Mouse (Mus musculus): ENCODE measurements around the gene Trim12c.
A peak's percentile ranks its signal among the peaks of the same experiment; 100 is the strongest.
"Not testable (repeated sequence)": the region's sequence is repeated elsewhere in the genome, so short reads cannot be mapped to it uniquely, and the experiment has no call there.

The Trim12c gene

DNA sequence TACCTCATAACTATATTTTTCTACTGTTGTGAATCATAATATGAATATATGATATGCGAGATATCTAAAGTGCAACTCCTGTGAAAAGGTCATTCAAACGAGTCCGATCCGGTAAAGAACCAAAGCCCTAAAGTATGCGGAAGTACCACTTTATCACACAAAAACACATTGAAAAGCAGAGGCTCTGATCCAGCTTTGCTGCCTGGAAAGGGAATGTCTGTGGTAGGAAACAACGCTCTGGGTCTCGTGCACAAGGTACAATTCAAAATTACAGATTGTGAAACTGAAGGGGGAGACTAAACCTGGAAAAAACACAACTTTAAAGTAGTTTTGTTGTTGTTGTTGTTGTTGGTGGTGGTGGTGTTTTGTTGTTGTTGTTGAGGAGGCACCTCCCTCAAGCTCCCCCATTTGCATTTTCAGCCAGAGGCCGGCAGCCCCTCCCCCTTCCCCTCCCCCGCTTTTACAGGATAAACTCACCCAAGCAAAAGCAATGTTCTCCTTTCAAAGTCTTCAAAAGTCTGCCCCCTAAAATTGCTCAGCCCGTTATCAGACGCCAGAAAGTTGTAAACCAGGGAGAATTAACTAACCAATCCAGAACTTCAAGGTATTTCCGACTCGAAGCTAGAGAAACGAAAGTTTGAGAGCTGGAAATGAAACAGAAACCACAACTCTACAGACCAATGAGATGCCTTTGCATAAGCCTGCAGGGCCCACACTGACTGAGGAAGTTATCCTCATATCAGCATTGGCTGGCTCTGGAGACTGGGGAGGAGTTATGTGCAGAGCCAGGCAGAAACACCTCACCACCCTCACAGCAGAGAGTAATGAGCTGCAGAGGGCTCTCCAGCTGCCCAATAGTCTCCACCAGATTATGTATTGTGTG is at the start of gene Trim12c:
TSS of gene Trim12c (minus strand) at position 646 of the 883 bp plus-strand sequence.
- DNase-seq (ENCODE audit: low spot score in 2 of 2): peak; percentile 88 to 93

DNA sequence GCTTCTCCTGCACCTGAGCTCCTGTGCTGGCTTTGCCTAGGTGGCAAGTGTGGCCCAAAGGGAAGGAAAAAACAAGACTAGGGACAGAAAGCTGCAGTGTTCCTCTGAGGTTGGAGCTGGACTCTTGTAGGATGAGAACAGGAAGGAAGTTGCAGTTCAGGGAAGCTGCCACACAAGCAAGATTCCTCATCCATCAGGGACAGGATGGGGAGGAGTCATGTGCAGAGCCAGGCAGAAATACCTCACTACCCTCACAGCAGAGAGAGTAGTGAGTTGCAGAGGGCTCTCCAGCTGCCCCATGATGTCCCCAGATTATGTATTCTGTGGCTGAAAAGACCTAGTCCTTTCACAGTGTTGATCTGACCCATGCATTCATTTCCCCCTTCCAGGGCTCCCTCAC is 48.0 kb upstream of the Trim12c start:
- peak in 1 of 2 experiments; percentile 2 for DNase-seq (ENCODE audit: low spot score in 2 of 2)

GRCm38 (mm10) chr7:104400698-104401097 is 47.5 kb upstream of the Trim12c start, which contains the start of gene Trim30c:
Gene Trim30c (minus strand): TSS chr7:104400837.
- DNase-seq (ENCODE audit: low spot score in 2 of 2): peak; percentile 1 to 8

DNA sequence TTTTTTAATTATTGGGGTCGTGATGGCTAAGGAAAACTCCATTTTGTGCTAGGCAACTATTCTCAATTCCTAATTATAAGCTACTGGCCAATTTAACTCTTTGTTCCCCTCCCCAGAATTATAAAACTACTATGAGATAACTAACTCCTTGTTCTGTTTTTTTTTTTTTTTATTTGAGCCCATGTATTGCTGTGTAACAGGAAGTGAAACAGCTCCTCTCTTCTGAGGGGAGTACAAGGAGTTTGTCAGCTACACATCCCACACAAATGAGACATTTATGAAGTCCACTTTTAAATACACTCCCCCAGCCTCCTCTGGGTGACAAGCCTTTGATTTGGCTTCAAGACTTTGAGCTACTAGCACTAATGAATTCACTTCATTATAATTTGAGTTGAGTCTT is 45.3 kb upstream of the Trim12c start:
- DNase-seq (ENCODE audit: low spot score in 2 of 2): no peak

DNA sequence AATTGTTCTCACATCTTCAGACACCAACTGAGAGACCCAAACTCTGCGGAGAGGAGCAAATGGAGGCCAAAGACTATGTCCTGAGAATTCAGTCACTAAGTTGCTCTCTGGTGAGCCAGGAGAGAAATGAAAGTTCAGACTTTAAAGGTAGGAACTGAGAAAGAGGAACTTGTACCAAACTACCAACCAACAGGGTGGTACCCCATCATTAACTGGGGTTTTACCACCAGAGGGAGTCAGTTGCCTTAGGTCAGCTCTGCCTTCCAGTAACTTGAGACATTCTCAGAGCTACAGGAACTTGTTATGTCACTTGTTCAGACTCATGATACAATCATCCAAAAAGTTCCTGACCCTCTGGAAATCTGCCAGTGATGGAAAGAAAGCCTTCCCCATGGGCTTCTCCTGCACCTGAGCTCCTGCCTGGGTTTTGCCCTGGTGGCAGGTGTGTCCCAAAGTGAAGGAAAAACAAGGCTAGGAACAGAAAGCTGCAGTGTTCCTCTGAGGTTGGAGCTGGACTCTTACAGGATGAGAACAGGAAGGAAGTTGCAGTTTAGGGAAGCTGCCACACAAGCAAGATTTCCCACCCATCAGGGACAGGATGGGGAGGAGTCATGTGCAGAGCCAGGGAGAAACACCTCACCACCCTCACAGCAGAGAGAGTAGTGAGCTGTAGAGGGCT is 16.7 kb upstream of the Trim12c start, which contains the start of gene Trim30b:
TSS of gene Trim30b (minus strand) at position 149 of the 679 bp plus-strand sequence.
- DNase-seq (ENCODE audit: low spot score in 2 of 2): peak; percentile 42 to 62

DNA sequence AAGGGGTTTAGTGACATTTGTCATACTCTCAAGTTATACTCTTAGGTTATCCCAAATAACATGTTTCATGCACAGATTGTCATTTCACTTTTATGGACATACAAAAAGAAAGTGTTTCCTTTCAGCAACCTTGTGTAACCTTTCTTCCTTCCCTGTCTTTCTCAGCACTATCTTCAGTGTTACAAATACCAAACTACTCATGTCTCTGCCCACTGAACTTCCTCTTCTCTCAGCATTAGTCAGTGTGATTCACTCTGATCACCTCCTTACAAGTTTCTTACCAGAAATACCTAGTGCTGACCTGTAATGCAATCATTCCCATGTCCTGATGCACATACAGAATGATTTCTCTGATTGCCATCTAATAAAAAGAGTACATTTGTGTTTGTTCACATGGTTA is 13.2 kb upstream of the Trim12c start:
- DNase-seq (ENCODE audit: low spot score in 2 of 2): no peak

DNA sequence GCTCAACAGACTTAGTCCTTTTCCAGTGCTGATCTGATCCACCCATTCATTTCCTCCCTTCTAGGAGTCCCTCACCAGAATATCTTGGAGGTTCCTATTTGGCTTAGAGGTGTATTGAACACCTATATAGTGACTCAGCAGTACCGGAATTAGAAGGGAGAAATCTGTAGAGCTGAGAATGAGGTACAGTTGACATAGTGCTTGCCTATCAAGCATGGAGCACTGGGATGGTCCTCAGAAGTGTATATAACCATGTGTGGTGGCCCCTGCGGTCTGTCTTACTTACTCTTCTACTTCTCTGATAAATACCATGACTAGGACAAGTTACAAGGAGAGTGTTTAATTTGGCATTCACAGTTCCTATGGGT is 422 bp upstream of the Trim12c start:
- no peak for DNase-seq (ENCODE audit: low spot score in 2 of 2)

- not testable (repeated sequence) for DNase-seq (ENCODE audit: low spot score in 2 of 2)
Observed at GRCm38 (mm10) chr7:104348043-104348442, 5.1 kb downstream of the Trim12c start.

GRCm38 (mm10) chr7:104340744-104341143 is 12.4 kb downstream of the Trim12c start:
- not testable (repeated sequence) for DNase-seq (ENCODE audit: low spot score in 2 of 2)

- not testable (repeated sequence) for DNase-seq (ENCODE audit: low spot score in 2 of 2)
Observed at GRCm38 (mm10) chr7:104335547-104335946, 17.6 kb downstream of the Trim12c start.

GRCm38 (mm10) chr7:104329171-104329570 is 24.0 kb downstream of the Trim12c start, which contains the start of gene Trim34b:
Gene Trim34b (plus strand): TSS chr7:104329471.
- not testable (repeated sequence) for DNase-seq (ENCODE audit: low spot score in 2 of 2)

DNA sequence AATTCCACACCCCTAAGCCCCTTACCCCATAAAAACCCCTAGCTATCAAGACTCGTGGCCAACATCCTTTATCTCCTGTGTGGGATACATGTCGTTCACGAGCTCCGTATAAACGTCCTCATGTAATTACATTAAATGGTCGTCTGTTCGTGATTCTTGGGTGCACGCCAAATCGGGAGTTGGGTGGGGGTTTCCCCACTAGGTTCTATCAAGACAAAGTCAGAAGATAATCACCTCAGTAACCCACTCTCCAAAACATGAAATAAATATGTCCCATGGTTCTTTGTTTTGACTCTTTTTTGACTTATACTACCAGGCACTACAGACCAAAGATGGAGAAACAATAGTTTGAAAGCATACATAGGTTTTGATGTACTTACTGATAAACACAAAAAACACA is 31.1 kb downstream of the Trim12c start:
- DNase-seq (ENCODE audit: low spot score in 2 of 2): no peak

DNA sequence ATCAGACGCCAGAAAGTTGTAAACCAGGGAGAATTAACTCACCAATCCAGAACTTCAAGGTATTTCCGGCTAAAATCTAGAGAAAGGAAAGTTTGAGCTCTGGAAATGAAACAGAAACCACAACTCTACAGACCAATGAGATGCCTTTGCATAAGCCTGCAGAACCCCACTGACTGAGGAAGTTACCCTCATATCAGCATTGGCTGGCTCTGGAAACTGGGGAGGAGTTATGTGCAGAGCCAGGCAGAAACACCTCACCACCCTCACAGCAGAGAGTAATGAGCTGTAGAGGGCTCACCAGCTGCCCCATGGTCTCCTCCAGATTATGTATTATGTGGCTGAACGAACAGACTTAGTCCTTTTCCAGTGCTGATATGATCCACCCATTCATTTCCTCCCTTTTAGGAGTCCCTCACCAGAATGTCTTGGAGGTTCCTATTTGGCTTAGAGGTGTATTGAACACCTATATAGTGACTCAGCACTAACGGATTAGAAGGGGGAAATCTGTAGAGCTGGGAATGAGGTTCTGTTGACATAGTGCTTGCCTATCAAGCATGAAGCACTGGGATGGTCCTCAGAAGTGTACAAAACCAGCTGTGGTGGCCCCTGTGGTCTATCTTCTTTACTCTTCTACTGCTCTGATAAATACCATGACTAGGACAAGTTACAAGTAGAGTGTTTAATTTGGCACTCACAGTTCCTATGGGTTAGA is 37.6 kb downstream of the Trim12c start, which contains the start of gene Trim12a:
TSS of gene Trim12a (minus strand) at position 98 of the 712 bp plus-strand sequence.
- DNase-seq (ENCODE audit: low spot score in 2 of 2): not testable (repeated sequence)

DNA sequence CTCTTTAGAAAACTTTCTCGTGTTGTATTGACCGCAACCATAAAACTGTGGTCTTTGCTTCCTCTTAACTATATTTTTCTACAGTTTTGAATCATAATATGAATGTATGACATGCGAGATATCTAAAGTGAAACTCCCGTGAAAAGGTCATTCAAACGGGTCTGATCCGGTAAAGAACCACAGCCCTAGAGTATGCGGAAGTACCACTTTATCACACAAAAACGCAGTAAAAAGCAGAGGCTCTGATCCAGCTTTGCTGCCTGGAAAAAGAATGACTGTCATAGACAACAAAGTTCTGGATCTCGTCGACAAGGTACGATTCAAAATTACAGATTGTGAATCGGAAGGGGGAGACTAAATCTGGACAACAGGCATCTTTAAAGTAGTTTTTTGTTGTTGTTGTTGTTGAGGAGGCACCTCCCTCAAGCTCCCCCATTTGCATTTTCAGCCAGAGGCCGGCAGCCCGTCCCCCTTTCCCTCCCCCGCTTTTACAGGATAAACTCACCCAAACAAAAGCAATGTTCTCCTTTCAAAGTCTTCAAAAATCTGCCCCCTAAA is 38.3 kb downstream of the Trim12c start:
- peak; percentile 18 to 35 for DNase-seq (ENCODE audit: low spot score in 2 of 2)

DNA sequence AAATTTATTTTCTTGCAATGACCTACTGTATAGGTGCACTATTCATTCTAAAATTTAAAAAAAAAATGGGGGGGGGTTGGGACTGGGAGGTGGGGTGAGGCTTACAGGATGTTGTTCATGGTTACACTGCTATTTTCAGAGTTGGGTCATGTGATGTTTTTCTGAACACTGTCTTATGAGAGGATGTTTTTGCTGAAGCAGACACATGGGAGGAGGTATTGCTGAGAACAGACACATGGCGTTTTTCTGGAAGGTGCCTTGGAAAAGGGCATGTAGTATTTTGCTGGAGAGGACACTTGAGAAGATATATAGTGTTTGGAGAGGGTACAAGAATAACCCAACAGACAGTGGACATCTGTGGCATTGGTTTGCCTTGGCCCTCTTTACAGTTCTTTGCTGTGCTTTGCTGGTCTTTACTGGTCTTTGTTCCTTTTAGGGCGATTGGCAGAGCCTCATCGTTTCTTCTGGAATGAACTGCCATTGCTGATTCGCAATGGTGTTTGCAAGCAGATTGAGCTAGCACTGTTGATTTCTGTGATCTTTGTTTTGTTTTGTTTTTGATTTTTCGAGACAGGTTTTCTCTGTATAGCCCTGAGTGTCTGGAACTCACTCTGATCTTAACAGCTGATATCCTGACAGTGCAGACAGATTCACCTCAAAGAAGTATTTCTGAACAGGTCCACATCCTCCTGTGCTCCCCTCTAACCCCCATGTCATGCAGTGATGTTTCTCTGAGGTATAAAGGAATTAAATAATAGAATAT is 61.3 kb downstream of the Trim12c start:
- DNase-seq (ENCODE audit: low spot score in 2 of 2): no peak

DNA sequence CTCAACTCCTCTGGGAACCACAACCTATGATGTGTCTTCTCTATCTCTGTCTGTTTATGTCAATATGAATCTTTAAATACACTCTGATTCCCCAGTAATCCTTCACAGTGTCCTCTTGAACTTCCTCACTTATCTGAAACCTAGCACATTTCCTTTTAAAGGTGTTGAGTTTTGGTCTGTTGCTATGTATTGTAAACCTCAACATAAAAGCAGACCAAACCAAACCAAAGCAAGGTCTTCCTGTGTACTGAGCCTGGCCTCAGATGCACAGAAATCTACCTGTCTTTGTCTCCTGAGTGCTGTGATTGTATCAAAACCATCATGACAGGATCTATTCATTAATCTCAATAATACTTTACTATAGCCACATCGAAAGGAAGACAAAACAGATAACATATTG is 62.5 kb downstream of the Trim12c start:
- DNase-seq (ENCODE audit: low spot score in 2 of 2): no peak
